Comparison of ENCODE assay signal across 20 mouse cellular contexts in the genomic region with DNA sequence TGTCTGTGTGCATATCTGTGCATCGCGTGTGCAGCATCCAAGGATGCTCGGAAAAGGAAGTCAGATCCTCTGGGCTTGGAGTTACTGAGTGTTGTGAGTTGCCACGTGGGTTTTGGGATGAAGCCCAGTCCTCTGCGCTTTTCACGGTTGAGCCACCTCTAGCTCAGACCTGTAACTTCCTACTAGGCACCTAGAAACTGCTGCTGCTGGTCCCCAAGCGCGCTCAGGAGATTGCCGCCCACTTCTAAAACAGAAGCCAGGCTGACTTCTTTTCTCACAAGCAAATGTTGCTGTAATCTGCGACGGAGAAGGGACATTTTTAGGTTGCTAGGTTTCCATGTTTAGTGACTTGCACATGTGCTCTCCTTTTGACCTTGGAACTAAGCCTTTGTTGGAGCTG. TPM values are rescaled to one million over a fixed set of nuclear protein-coding genes. Genes with fewer than 3 reads are reported as not detected.
DNase-seq lines count a peak whose midpoint lies in the region; ATAC-seq lines count a peak whose summit lies in the region.
"Had no signal": no experiment of that assay in that cellular context is flagged by ENCODE, and none has a peak within 500 bp of the region (broad histone marks: within the 10 kb centered on the region; RNA-seq: fewer than 3 reads in every experiment).

No protein-coding gene starts in this region.

- DNase-seq in layer of hippocampus, adult 18-20 months (ENCODE audit: low spot score in 2 of 2): peak; percentile 13 to 19
- no peak for DNase-seq in layer of hippocampus, postnatal 36 days
- DNase-seq in R1 (ENCODE audit: low read depth, low spot score): peak; percentile 70
- DNase-seq in left cerebral cortex, postnatal 36 days (ENCODE audit: low spot score in 2 of 2): peak; percentile 49 to 50
- no peak for DNase-seq in hindbrain, embryonic 14.5 days (ENCODE audit: low spot score)
- no peak for DNase-seq in adrenal gland, adult 8-10 months
- DNase-seq: cerebellum, adult 11 months; gastrocnemius, postnatal 10 days; heart, adult 2 months; heart, postnatal 10 days; kidney, postnatal 14 days; lung, embryonic 14.5 days; midbrain, embryonic 14.5 days had no signal

- H3K9ac ChIP-seq in stomach, embryonic 15.5 days: no peak overlapping the region
- no peak overlapping the region for H3K9ac ChIP-seq in hindbrain, embryonic 14.5 days
- H3K9ac ChIP-seq: hindbrain, embryonic 13.5 days; lung, embryonic 14.5 days had no signal

- ATAC-seq in stomach, embryonic 15.5 days (ENCODE audit: insufficient read depth, low FRiP score, low read depth): no peak
- no peak for ATAC-seq in hindbrain, embryonic 14.5 days (ENCODE audit: low FRiP score)
- ATAC-seq: forebrain, embryonic 14.5 days; intestine, embryonic 16.5 days had no signal

- peak overlapping the region; percentile 24; the same call in 1 of the 2 replicates for H3K4me3 ChIP-seq in stomach, embryonic 15.5 days (replicated peaks)
- H3K4me3 ChIP-seq in hindbrain, embryonic 14.5 days (replicated peaks; ENCODE audit: low read length): no peak overlapping the region
- H3K4me3 ChIP-seq: heart, adult 2 months; hindbrain, embryonic 13.5 days had no signal

- peak overlapping the region; percentile 39; the same call in 1 of the 2 replicates for H3K4me2 ChIP-seq in stomach, embryonic 15.5 days
- H3K4me2 ChIP-seq in hindbrain, embryonic 14.5 days (replicated peaks): no peak overlapping the region
- H3K4me2 ChIP-seq: hindbrain, embryonic 13.5 days; liver, embryonic 11.5 days; lung, embryonic 14.5 days had no signal

- H3K9me3 ChIP-seq in stomach, embryonic 15.5 days: no peaks in the 10 kb centered on the region
- H3K9me3 ChIP-seq in hindbrain, embryonic 14.5 days (ENCODE audit: control insufficient read depth, low read length): no peaks in the 10 kb centered on the region
- H3K9me3 ChIP-seq: hindbrain, embryonic 13.5 days had no signal

- H3K36me3 ChIP-seq in stomach, embryonic 15.5 days: no peaks in the 10 kb centered on the region
- H3K36me3 ChIP-seq in hindbrain, embryonic 14.5 days (replicated peaks; ENCODE audit: control insufficient read depth, insufficient read depth): no peaks in the 10 kb centered on the region
- H3K36me3 ChIP-seq: hindbrain, embryonic 13.5 days had no signal

- H3K27me3 ChIP-seq in stomach, embryonic 15.5 days (replicated peaks): no peaks in the 10 kb centered on the region
- no peaks in the 10 kb centered on the region for H3K27me3 ChIP-seq in hindbrain, embryonic 14.5 days (ENCODE audit: control insufficient read depth, insufficient read depth, low read length)

- peaks cover 15% of the 10 kb centered on the region for H3K4me1 ChIP-seq in stomach, embryonic 15.5 days
- peaks cover 21% of the 10 kb centered on the region for H3K4me1 ChIP-seq in hindbrain, embryonic 14.5 days (replicated peaks; ENCODE audit: control insufficient read depth, insufficient read depth, low read length)

- H3K27ac ChIP-seq in stomach, embryonic 15.5 days: peak overlapping the region; percentile 31; the same call in 1 of the 2 replicates
- no peak overlapping the region for H3K27ac ChIP-seq in hindbrain, embryonic 14.5 days
- H3K27ac ChIP-seq: heart, adult 2 months; hindbrain, embryonic 13.5 days; macrophage had no signal

- 79% methylated on average over 11 of the region's 11 CpGs for WGBS in stomach, embryonic 15.5 days
- WGBS in hindbrain, embryonic 14.5 days: 78% methylated on average over 11 of the region's 11 CpGs

- intact Hi-C loops in left cerebral cortex, postnatal 36 days (cut with DNase I): no loop called here

RNA-seq across cellular contexts. Expression of a gene that starts 12.5 kb away (rescaled TPM):
- 10 to 100 TPM; 56.0 to 60.8 TPM for total RNA-seq in layer of hippocampus, adult 18-20 months (2021)
- total RNA-seq in layer of hippocampus, postnatal 36 days (2021): 10 to 100 TPM; 43.1 to 51.3 TPM
- 10 to 100 TPM; 32.4 to 35.9 TPM for total RNA-seq in left cerebral cortex, postnatal 36 days (2021)
- 433 and 454 TPM in 2 replicates for polyA plus RNA-seq in stomach, embryonic 15.5 days (2015; fragmentation: Nextera tagmentation; extraction: Ambion mirVana)
- polyA plus RNA-seq in hindbrain, embryonic 14.5 days (2014; fragmentation: Nextera tagmentation; extraction: Ambion mirVana): 23.6 and 31.3 TPM in 2 replicates
- total RNA-seq in adrenal gland, adult 8-10 months (2022): 10 to 100 TPM; 42.5 to 72.4 (median 57.1) TPM
- polyA plus RNA-seq: macrophage had no signal

RNA-seq across cellular contexts. Expression of a gene that starts 35.4 kb away (rescaled TPM):
- total RNA-seq in layer of hippocampus, adult 18-20 months (2021): not detected
- total RNA-seq in layer of hippocampus, postnatal 36 days (2021): not detected
- not detected for total RNA-seq in left cerebral cortex, postnatal 36 days (2021)
- 36.1 and 42.7 TPM in 2 replicates for polyA plus RNA-seq in stomach, embryonic 15.5 days (2015; fragmentation: Nextera tagmentation; extraction: Ambion mirVana)
- not detected in 2 replicates for polyA plus RNA-seq in hindbrain, embryonic 14.5 days (2014; fragmentation: Nextera tagmentation; extraction: Ambion mirVana)
- 1 to 10 TPM in 1 of 4 experiments, under 1 TPM in 1, not detected in 2; 0.35 to 1.5 TPM for total RNA-seq in adrenal gland, adult 8-10 months (2022)
- total RNA-seq: gastrocnemius, postnatal 10 days; layer of hippocampus, postnatal 25 days had no signal
- polyA plus RNA-seq: forebrain, embryonic 14.5 days; hindbrain, embryonic 13.5 days; liver, embryonic 11.5 days; lung, embryonic 14.5 days; macrophage; midbrain, embryonic 14.5 days had no signal

Comparison
In these comparisons a context has a peak if more than half of its experiments do, and no peak if none do; other contexts are left out.
1. DNase-seq: peak in layer of hippocampus, adult 18-20 months (2 of 2), R1 (single experiment) and left cerebral cortex, postnatal 36 days (2 of 2); none in layer of hippocampus, postnatal 36 days (0 of 2), hindbrain, embryonic 14.5 days (single experiment) and adrenal gland, adult 8-10 months (single experiment).